Mouse (Mus musculus) CD8-positive naive resting alpha-beta T cell, adult 57 days (primary cell): Measurements from ENCODE around the gene Rps12. TPM values are rescaled to one million over a fixed set of nuclear protein-coding genes. Genes with fewer than 3 reads are reported as not detected.

Experiments used
- total RNA-seq: library from RNA; stranded (reverse); gene quantifications from one replicate; pipeline ENCODE4 v1.2.4, GENCODE M21; 2023

Gene Rps12
- total RNA-seq = 1,357 TPM

GRCm38 (mm10) chr10:23787062-23787821 lies at the start of gene Rps12:
Gene Rps12 (minus strand): TSS chr10:23787275.

GRCm38 (mm10) chr10:23796551-23797503 lies 9.8 kb upstream of the Rps12 start, which contains the start of gene Slc18b1:
Gene Slc18b1 (plus strand): TSS chr10:23796986.

Other genes with a start within 250 kb of the Rps12 start
- not detected for gene Slc18b1, start 9.7 kb upstream of the Rps12 start, total RNA-seq
- not detected for gene Vnn3, start 64.2 kb upstream of the Rps12 start, total RNA-seq
- gene Vnn1, start 107.4 kb upstream of the Rps12 start, total RNA-seq = not detected
- not detected for gene Taar1, start 133.1 kb upstream of the Rps12 start, total RNA-seq
- not detected for gene Taar2, start 151.3 kb upstream of the Rps12 start, total RNA-seq
- not detected for gene Taar3, start 162.3 kb upstream of the Rps12 start, total RNA-seq
- not detected for gene Taar4, start 173.2 kb upstream of the Rps12 start, total RNA-seq
- gene Taar5, start 183.4 kb upstream of the Rps12 start, total RNA-seq = not detected
- gene Taar6, start 198.4 kb upstream of the Rps12 start, total RNA-seq = not detected
- gene Taar7a, start 206.2 kb upstream of the Rps12 start, total RNA-seq = not detected
- gene Taar7b, start 212.7 kb upstream of the Rps12 start, total RNA-seq = not detected
- gene Taar7d, start 239.9 kb upstream of the Rps12 start, total RNA-seq = not detected